Comparison of ENCODE assay signal across 9 mouse cellular contexts in the genomic region with DNA sequence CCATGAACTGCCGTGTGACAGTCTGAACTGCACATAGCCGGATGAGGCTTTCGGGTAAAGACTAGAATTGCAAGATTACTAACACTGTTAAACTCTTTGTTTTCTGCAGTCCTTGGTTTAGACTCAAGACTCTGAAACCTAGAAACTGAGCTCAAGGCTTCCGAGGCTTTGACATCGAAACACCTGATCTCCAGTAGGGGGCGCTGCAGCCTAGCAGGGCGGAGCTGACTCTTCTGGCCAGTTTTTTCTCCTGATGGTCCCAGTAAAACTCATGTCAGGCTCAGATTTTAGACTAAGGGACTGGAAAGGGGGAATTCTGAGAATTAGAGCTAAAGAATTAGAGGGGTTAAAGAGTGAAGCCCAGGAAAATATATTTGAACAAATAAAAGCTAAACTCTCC. TPM values are rescaled to one million over a fixed set of nuclear protein-coding genes. Genes with fewer than 3 reads are reported as not detected.
DNase-seq lines count a peak whose midpoint lies in the region; ATAC-seq and TF ChIP-seq lines count a peak whose summit lies in the region.
"Had no signal": no experiment of that assay in that cellular context is flagged by ENCODE, and none has a peak within 500 bp of the region (broad histone marks: within the 10 kb centered on the region; RNA-seq: fewer than 3 reads in every experiment).

No protein-coding gene starts in this region.

- no peak; the same call in 1 of the 2 replicates for ATAC-seq in monocyte, adult 5-6 weeks (replicated peaks; ENCODE audit: insufficient number of reproducible peaks, low FRiP score, low TSS enrichment, poor library complexity, severe bottlenecking)

- DNase-seq in 416B (ENCODE audit: low read depth): peak; percentile 64
- DNase-seq in CD4-positive helper T cell, adult 2 months (ENCODE audit: low read depth, low spot score): peak; percentile 75
- DNase-seq in adrenal gland, postnatal 36 days: peak; percentile 81 to 90
- peak; percentile 72 for DNase-seq in forelimb bud, embryonic 11.5 days (ENCODE audit: low read depth, low spot score)
- peak; percentile 67 to 86 for DNase-seq in kidney, postnatal 25 days
- peak; percentile 86 for DNase-seq in lung, postnatal 14 days

- no peak for TF ChIP-seq POLR2A in small intestine, adult 2 months (IDR thresholded peaks at IDR 0.05; ENCODE audit: low read depth, low read length)

- peak; percentile 91; the same call in 1 of the 2 replicates for TF ChIP-seq CTCF in small intestine, adult 2 months (IDR thresholded peaks at IDR 0.05; ENCODE audit: extremely low read depth, insufficient read length, insufficient replicate concordance, low read depth, low read length)

- no peak overlapping the region for H3K4me3 ChIP-seq in small intestine, adult 2 months (ENCODE audit: low read depth, low read length)
- H3K4me3 ChIP-seq: limb, embryonic 12.5 days had no signal

- H3K27ac ChIP-seq in small intestine, adult 2 months (ENCODE audit: insufficient read depth, low read depth, low read length): no peak overlapping the region
- H3K27ac ChIP-seq: limb, embryonic 12.5 days had no signal

- H3K36me3 ChIP-seq in small intestine, adult 2 months (ENCODE audit: control insufficient read depth, insufficient read depth, low read length): no peaks in the 10 kb centered on the region
- H3K36me3 ChIP-seq: limb, embryonic 12.5 days had no signal

- WGBS in small intestine, adult 2 months: 14% methylated on average over 7 of the region's 7 CpGs

- H3K27me3 ChIP-seq in small intestine, adult 2 months (ENCODE audit: control insufficient read depth, insufficient read depth, low read length): no peaks in the 10 kb centered on the region
- H3K27me3 ChIP-seq: limb, embryonic 12.5 days had no signal

- no peaks in the 10 kb centered on the region for H3K4me1 ChIP-seq in small intestine, adult 2 months (ENCODE audit: control insufficient read depth, insufficient read depth, insufficient read length, low read length)
- H3K4me1 ChIP-seq: limb, embryonic 12.5 days had no signal

RNA-seq across cellular contexts. Expression of gene Fam240a, which starts 6.1 kb away (rescaled TPM):
- not detected for total RNA-seq in adrenal gland, postnatal 36 days (2021)
- polyA plus RNA-seq in small intestine, adult 2 months (2012; rRNA removed): not detected in 2 replicates
- total RNA-seq in monocyte, adult 5-6 weeks (2017): not detected in 3 replicates
- polyA plus RNA-seq: limb, embryonic 12.5 days had no signal

RNA-seq across cellular contexts. Expression of gene Tdgf1, which starts 23.2 kb away (rescaled TPM):
- total RNA-seq in adrenal gland, postnatal 36 days (2021): not detected
- polyA plus RNA-seq in small intestine, adult 2 months (2012; rRNA removed): not detected in 2 replicates
- not detected in 3 replicates for total RNA-seq in monocyte, adult 5-6 weeks (2017)
- polyA plus RNA-seq: limb, embryonic 12.5 days had no signal

RNA-seq across cellular contexts. Expression of gene Lrrc2, which starts 28.6 kb away (rescaled TPM):
- total RNA-seq in adrenal gland, postnatal 36 days (2021): 10 to 100 TPM in 1 of 2 experiments, 1 to 10 TPM in 1; 7.9 to 11.1 TPM
- not detected in 2 replicates for polyA plus RNA-seq in small intestine, adult 2 months (2012; rRNA removed)
- not detected in 3 replicates for total RNA-seq in monocyte, adult 5-6 weeks (2017)

RNA-seq across cellular contexts. Expression of gene Tmie, which starts 42.8 kb away (rescaled TPM):
- total RNA-seq in adrenal gland, postnatal 36 days (2021): 1 to 10 TPM; 2.0 to 3.0 TPM
- polyA plus RNA-seq in small intestine, adult 2 months (2012; rRNA removed): 0.76 and 0.82 TPM in 2 replicates
- total RNA-seq in monocyte, adult 5-6 weeks (2017): 0.19 TPM in 1 of 3 replicates, not detected in the others

RNA-seq across cellular contexts. Expression of gene Als2cl, which starts 43.1 kb away (rescaled TPM):
- total RNA-seq in adrenal gland, postnatal 36 days (2021): 10 to 100 TPM; 12.4 to 16.0 TPM
- 16.2 and 19.0 TPM in 2 replicates for polyA plus RNA-seq in small intestine, adult 2 months (2012; rRNA removed)
- total RNA-seq in monocyte, adult 5-6 weeks (2017): 0.43 to 0.97 TPM (median 0.86 TPM) in 3 replicates
